8 mouse cellular contexts compared by ENCODE assay signal in genomic region chr1:135686792-135687510, GRCm38 (mm10). TPM values are rescaled to one million over a fixed set of nuclear protein-coding genes. Genes with fewer than 3 reads are reported as not detected.
DNase-seq lines count a peak whose midpoint lies in the region; ATAC-seq lines count a peak whose summit lies in the region.

No protein-coding gene starts in this region.

- under 1% methylated on average over 19 of the region's 19 CpGs for WGBS in intestine, embryonic 15.5 days
- under 1% methylated on average over 19 of the region's 19 CpGs for WGBS in neural tube, embryonic 14.5 days

- H3K4me1 ChIP-seq in intestine, embryonic 15.5 days (replicated peaks), result peaks cover 43% of the 10 kb centered on the region
- peaks cover 6% of the 10 kb centered on the region for H3K4me1 ChIP-seq in neural tube, embryonic 14.5 days (ENCODE audit: control insufficient read depth, insufficient read depth, low read length)

- peak; percentile 38 for ATAC-seq in intestine, embryonic 15.5 days
- ATAC-seq in neural tube, embryonic 14.5 days (ENCODE audit: low read depth), result 0 out of 2 replicates have a peak, but pooled peaks have one; percentile 26

- H3K9me3 ChIP-seq in intestine, embryonic 15.5 days, result no peaks in the 10 kb centered on the region
- no peaks in the 10 kb centered on the region for H3K9me3 ChIP-seq in neural tube, embryonic 14.5 days (ENCODE audit: control insufficient read depth, low read length)

- H3K4me2 ChIP-seq in intestine, embryonic 15.5 days (replicated peaks), result peak overlapping the region; percentile 98
- peak overlapping the region; percentile 80 for H3K4me2 ChIP-seq in neural tube, embryonic 14.5 days (ENCODE audit: low read depth, low read length)

- no peaks in the 10 kb centered on the region for H3K36me3 ChIP-seq in intestine, embryonic 15.5 days
- H3K36me3 ChIP-seq in neural tube, embryonic 14.5 days (ENCODE audit: control insufficient read depth, insufficient read depth, low read length), result no peaks in the 10 kb centered on the region

- no peaks in the 10 kb centered on the region for H3K27me3 ChIP-seq in intestine, embryonic 15.5 days (replicated peaks)
- no peaks in the 10 kb centered on the region for H3K27me3 ChIP-seq in neural tube, embryonic 14.5 days (ENCODE audit: control insufficient read depth, insufficient read depth, low read length)

- peak overlapping the region; percentile 75 for H3K4me3 ChIP-seq in intestine, embryonic 15.5 days (replicated peaks)
- peak overlapping the region; percentile 49 for H3K4me3 ChIP-seq in neural tube, embryonic 14.5 days (ENCODE audit: low read depth, low read length)

- DNase-seq in adrenal gland, adult 2 months, result peak; percentile 66
- no peak for DNase-seq in adrenal gland, adult 18-20 months (ENCODE audit: low spot score in 2 of 2)
- DNase-seq in adipocyte (ENCODE audit: low spot score), result peak; percentile 54
- peak; percentile 43 for DNase-seq in forelimb bud, embryonic 11.5 days (ENCODE audit: low read depth, low spot score)
- DNase-seq in lung, adult 18-20 months, result peak; percentile 64 to 77
- no peak for DNase-seq in left cerebral cortex, postnatal 36 days (ENCODE audit: low spot score in 2 of 2)

- intact Hi-C loops in left cerebral cortex, postnatal 36 days (cut with DNase I), result no loop called here

- peak overlapping the region; percentile 86 for H3K9ac ChIP-seq in intestine, embryonic 15.5 days
- peak overlapping the region; percentile 74 for H3K9ac ChIP-seq in neural tube, embryonic 14.5 days (replicated peaks; ENCODE audit: low read depth, low read length)

- peak overlapping the region; percentile 48 for H3K27ac ChIP-seq in intestine, embryonic 15.5 days
- peak overlapping the region; percentile 2 for H3K27ac ChIP-seq in neural tube, embryonic 14.5 days (ENCODE audit: low read depth, low read length)

RNA-seq across cellular contexts. Expression of gene Csrp1, which starts 32.9 kb away (rescaled TPM):
- 100 to 1,000 TPM in 1 of 2 experiments, 10 to 100 TPM in 1; 68.0 to 133 TPM for total RNA-seq in adrenal gland, adult 2 months (2021)
- polyA plus RNA-seq in adrenal gland, adult 2 months (2012; rRNA removed), result 65.7 and 70.2 TPM in 2 replicates
- 100 to 1,000 TPM in 1 of 2 experiments, 10 to 100 TPM in 1; 63.7 to 118 TPM for total RNA-seq in adrenal gland, adult 18-20 months (2021)
- 203 and 215 TPM in 2 replicates for polyA plus RNA-seq in intestine, embryonic 15.5 days (2015; fragmentation: Nextera tagmentation; extraction: Ambion mirVana)
- 11.7 and 17.9 TPM in 2 replicates for polyA plus RNA-seq in neural tube, embryonic 14.5 days (2014; fragmentation: Nextera tagmentation; extraction: Ambion mirVana)
- total RNA-seq in left cerebral cortex, postnatal 36 days (2021), result 100 to 1,000 TPM; 195 to 250 TPM

Comparison
In these comparisons a context has a peak if more than half of its experiments do, and no peak if none do; other contexts are left out.
1. DNase-seq: peak in adrenal gland, adult 2 months (single experiment), adipocyte (single experiment), forelimb bud, embryonic 11.5 days (single experiment) and lung, adult 18-20 months (2 of 2); none in adrenal gland, adult 18-20 months (0 of 2) and left cerebral cortex, postnatal 36 days (0 of 2).